Mouse (Mus musculus) hindbrain, embryonic 14.5 days (tissue): ENCODE data around the gene Shisa9. TPM values are rescaled to one million over a fixed set of nuclear protein-coding genes. Genes with fewer than 3 reads are reported as not detected.

Experiments
- ATAC-seq: fragments of 200-750 bp; cut with Nextera tagmentation; 2 replicates; pipeline ENCODE4 v1.8.0; 2017; ENCODE audit warnings: moderate number of reproducible peaks, mild to moderate bottlenecking, moderate TSS enrichment, moderate library complexity; ENCODE audit not compliant: low FRiP score
- DNase-seq: peaks from one replicate; pipeline ENCODE4 v3.0.0-alpha.2; 2015; ENCODE audit warnings: low spot score
- H3K27ac ChIP-seq: fragments of 300-500 bp; sonication (generic); 2 replicates; pipeline ENCODE4 v1.5.1; 2014; ENCODE audit warnings: mild to moderate bottlenecking, moderate library complexity
- H3K27me3 ChIP-seq: fragments of 300-500 bp; sonication (generic); 2 replicates; pipeline ENCODE4 v1.6.1; 2014; ENCODE audit warnings: mild to moderate bottlenecking, low read length, mixed read lengths; ENCODE audit not compliant: control insufficient read depth, insufficient read depth
- H3K36me3 ChIP-seq: fragments of 300-500 bp; sonication (generic); replicated peaks from 2 replicates; pipeline ENCODE4 v1.6.1; 2014; ENCODE audit not compliant: control insufficient read depth, insufficient read depth
- H3K4me1 ChIP-seq: fragments of 300-500 bp; sonication (generic); replicated peaks from 2 replicates; pipeline ENCODE4 v1.6.1; 2014; ENCODE audit warnings: antibody characterized with exemption, low read length, mixed read lengths; ENCODE audit not compliant: control insufficient read depth, insufficient read depth
- H3K4me2 ChIP-seq: fragments of 300-500 bp; sonication (generic); replicated peaks from 2 replicates; pipeline ENCODE4 v1.6.1; 2014; ENCODE audit warnings: mild to moderate bottlenecking, moderate library complexity
- H3K4me3 ChIP-seq: fragments of 300-500 bp; sonication (generic); replicated peaks from 2 replicates; pipeline ENCODE4 v1.5.1; 2014; ENCODE audit warnings: mild to moderate bottlenecking, low read length
- H3K9ac ChIP-seq: fragments of 300-500 bp; sonication (generic); 2 replicates; pipeline ENCODE4 v1.6.1; 2014
- H3K9me3 ChIP-seq: fragments of 300-500 bp; sonication (generic); 2 replicates; pipeline ENCODE4 v1.6.1; 2016; ENCODE audit warnings: low read length; ENCODE audit not compliant: control insufficient read depth
- WGBS: fragments of 180-500 bp; shearing (Covaris S2); extraction: QIAGEN DNeasy Blood & Tissue Kit; methylation state at CpG from one replicate; pipeline ENCODE4 v1.1.7; 2014; 5-methylcytosine and 5-hydroxymethylcytosine counted together
- polyA plus RNA-seq: library from polyadenylated mRNA; unstranded; fragments of >200 nt; fragmentation: Nextera tagmentation; extraction: Ambion mirVana; gene quantifications from 2 replicates; pipeline ENCODE4 v1.2.1, GENCODE M21; 2014

Shisa9 gene
- polyA plus RNA-seq, 1 experiment from 2014 or later: 15.7 TPM

GRCm38 (mm10) chr16:12032441-12032840, 48.5 kb downstream of the Shisa9 start:
- WGBS: 76% methylated on average over 1 of the region's 1 CpGs
- no peaks in the 10 kb centered on the region for H3K27me3 ChIP-seq
- no peaks in the 10 kb centered on the region for H3K4me1 ChIP-seq
- H3K27ac ChIP-seq: no peak overlapping the region
- no peak for ATAC-seq
- H3K4me2 ChIP-seq: no peak overlapping the region
- no peak overlapping the region for H3K9ac ChIP-seq
- H3K4me3 ChIP-seq: no peak overlapping the region
- DNase-seq: no peak
- H3K9me3 ChIP-seq: no peaks in the 10 kb centered on the region
- H3K36me3 ChIP-seq: no peaks in the 10 kb centered on the region

- Histone ChIP-seq H3K36me3 (no peaks in the 10 kb centered on the region), H3K9me3 (no peaks in the 10 kb centered on the region), H3K27ac (no peak overlapping the region), H3K4me3 (no peak overlapping the region), H3K4me2 (no peak overlapping the region), H3K9ac (no peak overlapping the region), H3K27me3 (no peaks in the 10 kb centered on the region), H3K4me1 (no peaks in the 10 kb centered on the region)
- 97% methylated on average over 2 of the region's 2 CpGs for WGBS
- ATAC-seq (no peak), DNase-seq (no peak)
Observed at GRCm38 (mm10) chr16:12034868-12035267, 51.0 kb downstream of the Shisa9 start.

GRCm38 (mm10) chr16:12035626-12036025, 51.7 kb downstream of the Shisa9 start:
- 93% methylated on average over 3 of the region's 3 CpGs for WGBS
- Histone ChIP-seq H3K4me3 (no peak overlapping the region), H3K27me3 (no peaks in the 10 kb centered on the region), H3K4me1 (peaks cover 1% of the 10 kb centered on the region; the same call in 1 of the 2 replicates), H3K9me3 (no peaks in the 10 kb centered on the region), H3K9ac (no peak overlapping the region), H3K4me2 (no peak overlapping the region), H3K27ac (no peak overlapping the region), H3K36me3 (no peaks in the 10 kb centered on the region)
- ATAC-seq: no peak
- no peak for DNase-seq

- Histone ChIP-seq H3K4me3 (no peak overlapping the region), H3K27me3 (no peaks in the 10 kb centered on the region), H3K27ac (0 out of 2 replicates have a peak overlapping the region, but pooled peaks have one; percentile 43), H3K9me3 (no peaks in the 10 kb centered on the region), H3K9ac (no peak overlapping the region), H3K4me2 (no peak overlapping the region), H3K36me3 (no peaks in the 10 kb centered on the region), H3K4me1 (peaks cover 15% of the 10 kb centered on the region)
- WGBS: 43% methylated on average over 5 of the region's 5 CpGs
- ATAC-seq (peak; percentile 73; the same call in 1 of the 2 replicates), DNase-seq (peak; percentile 82)
Observed at GRCm38 (mm10) chr16:12040935-12041334, 57.0 kb downstream of the Shisa9 start.

GRCm38 (mm10) chr16:12052051-12052450, 68.1 kb downstream of the Shisa9 start:
- no peaks in the 10 kb centered on the region for H3K4me1 ChIP-seq
- H3K9me3 ChIP-seq: no peaks in the 10 kb centered on the region
- no peaks in the 10 kb centered on the region for H3K27me3 ChIP-seq
- no peak for ATAC-seq
- no peak overlapping the region for H3K9ac ChIP-seq
- no peaks in the 10 kb centered on the region for H3K36me3 ChIP-seq
- no peak for DNase-seq
- 95% methylated on average over 1 of the region's 1 CpGs for WGBS
- no peak overlapping the region for H3K4me2 ChIP-seq
- H3K27ac ChIP-seq: no peak overlapping the region
- H3K4me3 ChIP-seq: no peak overlapping the region

GRCm38 (mm10) chr16:12072573-12072972, 88.7 kb downstream of the Shisa9 start:
- no peaks in the 10 kb centered on the region for H3K9me3 ChIP-seq
- H3K36me3 ChIP-seq: no peaks in the 10 kb centered on the region
- WGBS: 91% methylated on average over 5 of the region's 5 CpGs
- DNase-seq (no peak), ATAC-seq (no peak)
- no peak overlapping the region for H3K4me3 ChIP-seq
- no peak overlapping the region for H3K9ac ChIP-seq
- no peak overlapping the region for H3K4me2 ChIP-seq
- no peaks in the 10 kb centered on the region; the same call in 1 of the 2 replicates for H3K4me1 ChIP-seq
- no peaks in the 10 kb centered on the region for H3K27me3 ChIP-seq
- no peak overlapping the region for H3K27ac ChIP-seq

- WGBS: 61% methylated on average over 3 of the region's 3 CpGs
- ATAC-seq: peak; percentile 72; the same call in 1 of the 2 replicates
- Histone ChIP-seq H3K4me2 (no peak overlapping the region), H3K27ac (no peak overlapping the region), H3K4me1 (no peaks in the 10 kb centered on the region; the same call in 1 of the 2 replicates), H3K27me3 (no peaks in the 10 kb centered on the region), H3K9ac (no peak overlapping the region), H3K36me3 (no peaks in the 10 kb centered on the region), H3K9me3 (no peaks in the 10 kb centered on the region), H3K4me3 (no peak overlapping the region)
- peak; percentile 42 for DNase-seq
Observed at GRCm38 (mm10) chr16:12076270-12076669, 92.4 kb downstream of the Shisa9 start.

- no peak for ATAC-seq
- no peak overlapping the region for H3K4me2 ChIP-seq
- no peaks in the 10 kb centered on the region for H3K36me3 ChIP-seq
- no peak overlapping the region for H3K4me3 ChIP-seq
- H3K27ac ChIP-seq: no peak overlapping the region
- no peak for DNase-seq
- no peak overlapping the region for H3K9ac ChIP-seq
- no peaks in the 10 kb centered on the region for H3K9me3 ChIP-seq
- H3K27me3 ChIP-seq: no peaks in the 10 kb centered on the region
- WGBS: 53% methylated on average over 2 of the region's 2 CpGs
- no peaks in the 10 kb centered on the region; the same call in 1 of the 2 replicates for H3K4me1 ChIP-seq
Observed at GRCm38 (mm10) chr16:12076700-12077099, 92.8 kb downstream of the Shisa9 start.

GRCm38 (mm10) chr16:12083082-12083481, 99.2 kb downstream of the Shisa9 start:
- H3K9ac ChIP-seq: no peak overlapping the region
- WGBS: 89% methylated on average over 2 of the region's 2 CpGs
- no peak overlapping the region for H3K4me2 ChIP-seq
- no peaks in the 10 kb centered on the region for H3K4me1 ChIP-seq
- H3K9me3 ChIP-seq: no peaks in the 10 kb centered on the region
- no peak for DNase-seq
- H3K27me3 ChIP-seq: no peaks in the 10 kb centered on the region
- H3K36me3 ChIP-seq: no peaks in the 10 kb centered on the region
- no peak overlapping the region for H3K4me3 ChIP-seq
- ATAC-seq: no peak
- H3K27ac ChIP-seq: no peak overlapping the region
